Mouse (Mus musculus) embryonic stem cell, embryonic (primary cell): Measurements from ENCODE around the gene Dvl3.
"Not testable (repeated sequence)": the region's sequence is repeated elsewhere in the genome, so short reads cannot be mapped to it uniquely, and the experiment has no call there.

ENCODE experiments used
- CTCF ChIA-PET, 4 experiments: fragments of 300-600 bp in 2 of 4; fragments of 350-600 bp in 2 of 4; sonication (Branson Sonifier 250); formaldehyde crosslinking; loops; one replicate each; lab custom pipeline; 2022; ENCODE audit warnings: inconsistent platforms in 2 of 4; lab: Charles Lee
- POLR2A ChIA-PET, 4 experiments: fragments of 300-600 bp in 2 of 4; fragments of 350-600 bp in 2 of 4; sonication (Branson Sonifier 250); formaldehyde crosslinking; loops; one replicate each; lab custom pipeline; 2022; ENCODE audit warnings: antibody characterized with exemption in 4 of 4, inconsistent platforms in 1 of 4; lab: Charles Lee

The Dvl3 gene

GRCm38 (mm10) chr16:20488151-20488550 lies 28.6 kb upstream of the Dvl3 start:
- ChIA-PET CTCF (interaction anchor here in 1 of 4 experiments (0.6 kb wide), 1 partner anchor 205 kb away, joined by 6 read pairs; the partner anchor contains the start of gene Fam131a), POLR2A (interaction anchor here in 2 of 4 experiments (0.7 to 6.2 kb wide), 8 partner anchors 9 to 113 kb away, joined by 3 to 55 read pairs (median 6); partner anchors contain the start of gene Eif2b5 (in 2 of the 2))

- POLR2A ChIA-PET: interaction anchor here in 3 of 4 experiments (0.6 to 6.2 kb wide), 11 partner anchors 9 to 374 kb away, joined by 3 to 55 read pairs (median 4); partner anchors contain the start of gene Eif2b5 (in 2 of the 3)
- CTCF ChIA-PET: not testable (repeated sequence)
These were observed 28.0 kb upstream of the Dvl3 start for GRCm38 (mm10) chr16:20488751-20489150.

- ChIA-PET CTCF (interaction anchor here in 1 of 4 experiments (0.5 kb wide), 1 partner anchor 213 kb away, joined by 3 read pairs; no protein-coding TSS in a partner anchor), POLR2A (interaction anchor here in 3 of 4 experiments (0.6 to 6.2 kb wide), 6 partner anchors 8 to 375 kb away, joined by 4 to 55 read pairs (median 7); partner anchors contain the start of gene Eif2b5 (in 2 of the 3))
These were observed 27.5 kb upstream of the Dvl3 start for GRCm38 (mm10) chr16:20489233-20489632.

- ChIA-PET CTCF (interaction anchor here in 1 of 4 experiments (0.5 kb wide), 1 partner anchor 23 kb away, joined by 3 read pairs; no protein-coding TSS in a partner anchor), POLR2A (interaction anchor here in 2 of 4 experiments (1.0 to 4.1 kb wide), 5 partner anchors 8 to 24 kb away, joined by 3 to 21 read pairs (median 3); partner anchors contain the start of gene Eif2b5 (in 1 of the 2))
These were observed 26.2 kb upstream of the Dvl3 start for GRCm38 (mm10) chr16:20490581-20490980.

DNA sequence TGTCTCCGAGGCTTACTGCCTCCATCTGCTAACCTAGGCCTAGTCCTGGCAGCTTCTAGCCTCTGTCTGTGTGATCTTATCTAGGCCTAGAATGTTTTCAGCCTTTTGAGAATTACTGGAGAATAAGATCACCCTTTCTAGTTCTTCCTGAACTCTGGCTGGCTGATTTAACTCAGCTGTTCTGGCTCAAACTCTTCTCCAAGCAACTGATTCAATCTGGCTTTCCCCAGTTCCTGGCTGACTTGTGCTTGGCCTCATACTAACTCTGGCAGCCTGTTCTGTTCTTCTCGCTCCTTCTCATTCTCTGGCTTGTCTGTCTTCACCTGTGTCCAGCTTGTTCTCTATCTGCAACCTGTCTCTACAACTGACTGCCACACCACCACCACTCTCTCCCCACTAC lies 25.5 kb upstream of the Dvl3 start:
- POLR2A ChIA-PET: interaction anchor here in 2 of 4 experiments (1.0 to 4.1 kb wide), 6 partner anchors 12 to 44 kb away, joined by 3 to 21 read pairs (median 3); no protein-coding TSS in a partner anchor
- CTCF ChIA-PET: no interaction called here

DNA sequence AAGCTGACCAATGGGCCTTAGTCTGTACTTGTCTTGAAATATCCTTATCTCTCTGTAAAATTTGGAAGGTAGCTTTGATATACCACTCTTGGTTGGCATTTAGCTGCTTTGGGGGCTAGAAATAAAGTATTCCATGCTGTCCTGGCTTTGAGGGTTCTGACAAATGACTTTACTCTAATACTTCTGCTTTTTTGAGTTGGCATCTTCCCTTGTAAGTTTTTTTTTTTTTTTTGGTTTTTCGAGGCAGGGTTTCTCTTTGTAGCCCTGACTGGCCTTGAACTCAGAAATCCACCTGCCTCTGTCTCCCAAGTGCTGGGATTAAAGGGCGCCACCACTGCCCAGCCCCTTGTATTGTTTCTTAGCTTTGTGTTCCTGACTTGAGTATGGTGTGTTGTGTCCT lies 23.3 kb upstream of the Dvl3 start:
- ChIA-PET POLR2A (interaction anchor here in 2 of 4 experiments (0.7 to 10.1 kb wide), 27 partner anchors 9 to 485 kb away, joined by 3 to 148 read pairs (median 4); partner anchors contain the start of genes Dvl3 (in 2 of the 2), Alg3 (in 1 of the 2), Eef1akmt4 (in 1 of the 2) and Gm49333 (in 1 of the 2)), CTCF (interaction anchor here in 1 of 4 experiments (0.7 to 1.0 kb wide), 2 partner anchors 266 to 298 kb away, joined by 3 read pairs; no protein-coding TSS in a partner anchor)

- ChIA-PET POLR2A (interaction anchor here (0.6 to 10.6 kb wide), 88 partner anchors 9 to 708 kb away, joined by 3 to 231 read pairs (median 6); partner anchors contain the start of genes Ap2m1 (in 3 of the 4), Dvl3 (in 3 of the 4), Abcc5 (in 2 of the 4) and Abcf3 (in 2 of the 4)), CTCF (interaction anchor here in 1 of 4 experiments (0.7 to 1.2 kb wide), 3 partner anchors 88 to 133 kb away, joined by 3 read pairs; partner anchors contain the start of gene Ece2)
These were observed 19.8 kb upstream of the Dvl3 start for GRCm38 (mm10) chr16:20496671-20497600.

- ChIA-PET CTCF (interaction anchor here in 1 of 4 experiments (0.6 to 1.5 kb wide), 4 partner anchors 11 to 156 kb away, joined by 3 to 9 read pairs (median 3); no protein-coding TSS in a partner anchor), POLR2A (interaction anchor here (0.5 to 10.6 kb wide), 164 partner anchors 8 to 1940 kb away, joined by 3 to 231 read pairs (median 4); partner anchors contain the start of genes Dvl3 (in 3 of the 4), Eef1akmt4 (in 3 of the 4), Gm49333 (in 3 of the 4) and Abcc5 (in 2 of the 4))
These were observed 18.7 kb upstream of the Dvl3 start for GRCm38 (mm10) chr16:20497980-20498676.

DNA sequence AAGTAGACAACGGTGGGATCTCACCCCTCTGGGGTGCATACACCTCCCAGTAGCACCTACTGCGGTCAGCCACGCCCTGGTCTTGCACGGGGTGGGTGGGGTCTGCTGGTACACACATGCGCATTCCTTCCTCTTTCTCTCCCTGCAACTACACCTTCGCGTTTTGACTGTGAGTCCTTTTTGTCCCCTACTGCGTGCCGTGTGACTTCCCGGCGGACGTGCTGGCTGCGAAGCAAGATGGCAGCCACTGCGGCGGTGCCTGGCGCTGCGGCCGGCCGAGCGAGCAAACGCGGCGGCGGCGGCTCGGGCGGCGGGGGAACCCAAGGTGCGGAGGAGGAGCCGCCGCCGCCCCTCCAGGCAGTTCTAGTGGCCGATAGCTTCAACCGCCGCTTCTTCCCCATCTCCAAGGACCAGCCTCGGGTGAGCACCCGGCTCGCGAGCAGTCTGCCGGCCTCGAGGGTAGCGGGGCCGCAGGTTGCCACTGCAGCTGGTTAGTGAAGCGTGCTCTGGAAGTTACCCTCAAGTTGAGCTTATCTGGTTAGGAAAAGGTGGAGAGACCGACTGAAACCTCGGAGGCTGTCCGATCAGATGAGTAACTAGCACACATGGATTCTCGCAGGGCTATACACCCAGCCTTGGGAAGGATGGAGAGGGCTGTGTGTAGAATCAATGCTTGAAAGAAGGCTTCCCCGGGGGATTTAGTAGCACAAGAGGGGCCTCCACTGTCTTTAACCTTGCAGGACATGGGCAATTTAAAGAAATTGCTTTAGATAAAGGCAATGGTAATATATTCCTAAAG lies 17.9 kb upstream of the Dvl3 start, which contains the start of gene Eif2b5:
Gene Eif2b5 (plus strand): TSS at position 141 of the 799 bp plus-strand sequence.
- ChIA-PET POLR2A (interaction anchor here (0.6 to 10.6 kb wide), 146 partner anchors 7 to 1910 kb away, joined by 3 to 231 read pairs (median 5); partner anchors contain the start of genes Dvl3 (in 3 of the 4), Eef1akmt4 (in 3 of the 4), Gm49333 (in 3 of the 4) and Abcc5 (in 2 of the 4)), CTCF (interaction anchor here in 1 of 4 experiments (0.6 to 1.5 kb wide), 4 partner anchors 11 to 170 kb away, joined by 3 to 9 read pairs (median 4); no protein-coding TSS in a partner anchor)

- ChIA-PET CTCF (no interaction called here), POLR2A (interaction anchor here (0.7 to 10.6 kb wide), 24 partner anchors 8 to 195 kb away, joined by 3 to 231 read pairs (median 4); partner anchors contain the start of genes Dvl3 (in 3 of the 4), Abcf3 (in 2 of the 4), Alg3 (in 1 of the 4) and Ap2m1 (in 1 of the 4))
These were observed 10.8 kb upstream of the Dvl3 start for GRCm38 (mm10) chr16:20506000-20506399.

DNA sequence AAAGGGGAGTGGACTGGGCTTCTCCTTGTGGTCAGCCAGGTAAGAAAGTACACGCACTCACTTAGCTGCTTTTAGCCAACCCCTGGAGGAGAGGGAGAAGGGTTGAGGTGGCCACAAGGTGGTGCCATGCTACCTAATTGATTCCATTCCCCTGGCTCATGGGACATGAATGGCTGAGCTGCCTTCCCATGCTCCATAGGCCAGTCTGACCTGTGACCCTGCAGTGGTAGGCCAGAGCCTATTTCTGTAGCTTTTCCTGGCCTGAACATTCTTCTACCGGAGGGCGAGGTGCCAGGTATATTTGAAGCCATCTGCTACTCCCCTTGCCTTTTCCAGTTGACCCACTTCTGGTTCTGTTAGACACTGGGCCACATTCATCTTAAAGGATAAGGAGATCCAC lies 7.4 kb upstream of the Dvl3 start:
- CTCF ChIA-PET: interaction anchor here (0.5 to 1.6 kb wide), 24 partner anchors 9 to 685 kb away, joined by 3 to 9 read pairs (median 4); partner anchors contain the start of genes Abcf3 (in 2 of the 4), Ap2m1 (in 2 of the 4), Abcc5 (in 1 of the 4) and Clcn2 (in 1 of the 4)
- POLR2A ChIA-PET: interaction anchor here in 3 of 4 experiments (0.6 to 11.1 kb wide), 36 partner anchors 8 to 252 kb away, joined by 3 to 148 read pairs (median 4); partner anchors contain the start of genes Abcf3 (in 2 of the 3), Ap2m1 (in 2 of the 3), Eif2b5 (in 2 of the 3) and Camk2n2 (in 1 of the 3)

- CTCF ChIA-PET: no interaction called here
- POLR2A ChIA-PET: interaction anchor here in 2 of 4 experiments (0.6 to 11.1 kb wide), 25 partner anchors 10 to 252 kb away, joined by 3 to 148 read pairs (median 4); partner anchors contain the start of genes Eif2b5 (in 2 of the 2), Abcf3 (in 1 of the 2), Ap2m1 (in 1 of the 2) and Camk2n2 (in 1 of the 2)
These were observed 5.4 kb upstream of the Dvl3 start for GRCm38 (mm10) chr16:20511277-20511847.

DNA sequence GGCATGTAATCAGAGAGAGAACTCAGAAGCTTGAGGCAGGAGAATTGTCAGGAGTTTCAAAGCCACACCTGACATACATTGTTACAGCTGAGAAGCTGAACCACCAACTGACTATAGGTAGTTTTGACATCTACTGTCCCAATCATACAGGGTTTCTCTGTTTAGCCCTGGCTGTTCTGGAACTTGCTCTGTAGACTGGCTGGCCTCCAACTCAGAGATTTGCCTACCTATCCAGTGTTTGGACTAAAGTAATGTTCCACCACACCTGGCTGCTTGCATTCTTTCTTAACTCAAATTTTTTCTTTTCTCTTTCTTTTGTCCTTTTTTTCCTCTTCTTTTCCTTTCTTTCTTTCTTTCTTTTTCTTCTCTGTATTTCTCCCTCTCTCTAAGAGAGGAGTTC lies 750 bp upstream of the Dvl3 start:
- ChIA-PET CTCF (interaction anchor here in 3 of 4 experiments (0.7 to 1.4 kb wide), 6 partner anchors 13 to 248 kb away, joined by 3 to 5 read pairs (median 3); partner anchors contain the start of gene Abcf3 (in 1 of the 3)), POLR2A (interaction anchor here (0.6 to 11.1 kb wide), 38 partner anchors 7 to 1674 kb away, joined by 3 to 161 read pairs (median 6); partner anchors contain the start of genes Abcf3 (in 2 of the 4), Alg3 (in 2 of the 4), Ap2m1 (in 2 of the 4) and Camk2n2 (in 2 of the 4))

- ChIA-PET CTCF (interaction anchor here (0.5 to 1.4 kb wide), 6 partner anchors 14 to 329 kb away, joined by 3 to 5 read pairs (median 3); partner anchors contain the start of genes Abcf3 (in 1 of the 4) and Camk2n2 (in 1 of the 4)), POLR2A (interaction anchor here (0.5 to 11.1 kb wide), 65 partner anchors 8 to 276 kb away, joined by 3 to 161 read pairs (median 4); partner anchors contain the start of genes Ap2m1 (in 4 of the 4), Abcf3 (in 3 of the 4), Alg3 (in 2 of the 4) and Eef1akmt4 (in 2 of the 4))
These were observed 434 bp downstream of the Dvl3 start for GRCm38 (mm10) chr16:20517216-20517615.
